Mouse (Mus musculus) left cerebral cortex, adult 8-10 months (tissue): Measurements from ENCODE around the gene Rimbp2. TPM values are rescaled to one million over a fixed set of nuclear protein-coding genes. Genes with fewer than 3 reads are reported as not detected.
A peak's percentile ranks its signal among the peaks of the same experiment; 100 is the strongest.

Experiments
- DNase-seq, 2 experiments: peaks; one replicate each; pipeline ENCODE4 v3.0.0; 2022; ENCODE audit warnings: low spot score in 2 of 2
- total RNA-seq, 4 experiments: library from RNA; stranded (reverse); gene quantifications; 2 replicates each; pipeline ENCODE4 v1.2.4; 2022

Rimbp2 gene
- total RNA-seq, 4 experiments from 2014 or later, result 101 to 129 (median 109) TPM

DNA sequence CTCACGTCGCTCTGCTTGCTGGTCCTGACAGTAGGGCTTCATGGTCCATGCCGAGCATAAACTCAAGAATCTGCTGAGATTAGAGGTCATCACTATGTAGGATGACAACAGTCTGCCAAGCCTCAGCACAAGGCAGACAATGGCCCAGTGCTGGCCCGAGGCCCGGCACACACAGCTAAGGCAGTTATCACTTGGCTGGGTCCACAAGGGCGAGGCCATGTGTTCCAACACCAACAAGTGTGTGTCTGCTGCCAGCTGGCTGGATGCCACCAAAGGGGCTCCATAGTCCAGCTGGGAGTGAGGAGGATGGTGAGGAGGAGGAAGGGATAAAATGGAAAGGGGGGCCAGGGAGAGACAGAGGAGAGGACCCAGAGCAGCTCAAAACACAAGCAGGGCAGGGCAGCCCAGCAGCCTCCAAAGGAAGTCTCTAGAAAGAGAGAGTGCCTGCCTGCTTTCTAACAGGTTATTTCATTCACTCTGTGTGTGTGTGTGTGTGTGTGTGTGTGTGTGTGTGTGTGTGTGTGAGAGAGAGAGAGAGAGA is 17.9 kb downstream of the Rimbp2 start:
- DNase-seq, result no peak

DNA sequence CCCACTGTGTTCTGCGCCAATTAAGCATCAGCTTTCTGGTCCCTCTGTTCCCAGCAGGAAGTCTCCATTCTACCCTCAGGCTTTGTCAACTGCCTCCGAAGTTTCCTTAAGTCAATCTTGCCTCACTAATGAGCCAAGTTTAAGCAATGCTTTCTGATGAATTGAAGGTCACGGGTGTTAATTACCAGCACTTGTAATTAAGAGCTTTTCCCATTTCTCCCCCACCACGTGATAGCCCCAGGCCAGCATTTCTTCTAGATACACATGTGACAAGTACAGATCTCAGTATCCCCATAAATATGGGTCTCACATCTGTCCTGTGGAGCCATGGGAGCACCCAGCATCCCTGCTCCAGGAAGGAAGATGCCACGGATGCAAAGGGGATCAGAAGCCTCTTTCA is 20.5 kb downstream of the Rimbp2 start:
- DNase-seq, result no peak

DNA sequence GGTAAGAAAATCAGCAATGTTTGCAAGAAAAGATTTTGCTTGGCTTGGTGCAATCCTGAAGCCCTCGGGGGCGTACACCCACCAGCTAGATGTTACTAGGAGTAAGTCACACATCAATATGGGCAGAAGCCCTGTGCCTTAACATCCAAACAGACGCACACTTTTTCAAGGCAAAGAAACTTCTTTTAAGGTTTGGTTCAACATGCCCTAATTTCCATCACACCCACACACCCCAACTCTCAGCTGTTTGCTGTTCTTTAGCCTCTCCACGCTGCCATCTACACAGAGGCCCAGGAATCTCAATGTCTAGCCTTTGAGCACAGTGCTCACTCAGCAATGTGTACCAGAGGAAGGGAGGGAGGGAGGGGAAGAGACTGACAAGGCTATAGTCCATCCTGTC is 28.2 kb downstream of the Rimbp2 start:
- DNase-seq, result peak in 1 of 2 experiments; percentile 49

DNA sequence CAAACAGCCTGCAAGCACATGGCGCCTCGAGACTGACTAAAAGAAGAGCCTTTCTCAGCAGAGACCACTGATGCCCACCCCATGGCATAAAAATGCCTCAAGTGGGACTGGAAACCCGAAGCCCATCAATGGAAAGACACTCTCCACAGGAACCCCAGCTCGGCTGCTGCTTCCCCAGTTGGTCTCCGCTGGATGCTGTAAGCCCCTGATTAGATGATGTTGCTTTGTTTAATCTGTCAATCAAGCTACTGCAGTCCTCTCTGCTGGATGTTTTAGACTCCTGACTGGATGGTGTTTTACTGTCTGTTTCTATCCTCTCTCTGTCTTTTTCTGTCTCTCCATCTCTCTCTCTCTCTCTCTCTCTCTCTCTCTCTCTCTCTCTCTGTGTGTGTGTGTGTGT is 33.2 kb downstream of the Rimbp2 start:
- DNase-seq, result no peak

DNA sequence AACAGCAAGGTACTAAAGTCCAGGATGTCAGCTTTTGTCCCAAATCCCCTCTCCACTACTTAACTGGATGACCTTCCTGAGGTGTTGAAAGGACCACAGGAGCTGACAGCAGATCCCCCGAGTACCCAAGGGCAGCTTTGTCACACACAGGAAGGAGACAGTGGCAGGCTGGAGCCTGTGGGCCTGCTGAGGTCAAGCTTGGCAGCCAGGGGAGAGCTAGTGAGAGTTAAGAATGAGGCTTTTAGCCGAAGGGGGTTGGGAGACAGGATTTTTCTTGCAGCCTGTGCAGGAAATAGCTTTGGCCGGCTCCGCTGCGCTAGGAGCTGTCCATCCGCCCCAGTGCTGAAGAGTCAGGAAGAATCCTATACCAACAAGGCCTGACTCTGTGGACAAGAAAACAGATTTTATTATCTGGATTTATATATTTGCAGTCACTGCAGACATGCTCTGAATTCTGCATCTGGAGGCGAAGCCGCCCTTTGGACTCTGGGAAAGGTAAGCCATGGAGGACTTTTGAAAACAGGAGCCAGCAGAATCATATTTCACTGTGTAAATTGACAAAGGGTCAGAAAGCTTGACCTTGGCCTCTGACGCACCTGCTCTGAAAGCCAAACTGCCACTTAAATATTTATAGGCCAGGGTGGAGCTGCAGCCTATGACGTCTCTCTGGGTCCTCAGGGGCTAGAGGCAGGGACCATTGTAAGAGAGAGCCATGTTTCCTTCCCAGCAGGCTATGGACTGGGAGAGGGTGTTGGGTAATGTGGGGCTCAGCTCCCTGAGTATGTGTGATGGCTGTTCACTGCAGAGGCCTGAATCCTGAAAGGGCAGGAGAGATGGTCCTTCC is 35.9 kb downstream of the Rimbp2 start:
- no peak for DNase-seq

DNA sequence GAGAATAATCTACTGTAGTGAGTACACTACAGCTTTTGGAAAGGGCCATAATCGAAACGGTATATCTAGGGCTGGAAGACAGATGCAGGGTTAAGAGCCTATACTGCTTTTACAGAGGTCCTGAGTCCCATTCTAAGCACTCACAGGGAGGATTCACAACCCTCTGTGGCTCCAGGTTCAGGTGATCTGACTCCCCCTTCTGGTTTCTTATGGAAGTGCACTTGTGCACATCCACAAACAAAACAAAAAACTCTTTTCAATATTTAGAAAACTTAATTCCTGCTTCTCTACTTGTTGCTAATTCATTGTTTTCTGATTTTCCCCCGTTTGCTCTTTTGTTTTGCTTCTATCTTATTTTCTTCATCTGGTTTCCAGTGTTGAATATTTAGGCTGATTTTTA is 39.5 kb downstream of the Rimbp2 start:
- DNase-seq, result no peak

DNA sequence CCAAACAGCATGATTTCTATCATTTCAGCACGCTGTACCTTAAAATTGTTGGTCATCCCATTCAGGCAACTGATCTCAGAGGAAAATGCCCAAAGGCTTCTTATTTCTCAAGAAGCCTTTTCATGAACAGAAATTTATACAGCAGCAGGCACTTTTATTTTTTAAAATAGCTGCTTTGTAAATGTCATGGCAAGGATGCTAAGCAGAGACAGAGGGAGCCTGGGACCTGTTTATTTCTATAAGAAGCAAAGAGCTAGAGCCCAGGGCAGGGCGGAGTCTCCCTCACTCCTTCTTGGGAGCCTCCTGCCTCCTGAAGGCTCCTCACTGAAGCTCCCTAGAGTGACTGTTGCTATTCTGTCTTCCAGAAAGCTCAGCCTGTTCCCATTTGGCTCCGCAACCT is 40.9 kb downstream of the Rimbp2 start:
- DNase-seq, result no peak

DNA sequence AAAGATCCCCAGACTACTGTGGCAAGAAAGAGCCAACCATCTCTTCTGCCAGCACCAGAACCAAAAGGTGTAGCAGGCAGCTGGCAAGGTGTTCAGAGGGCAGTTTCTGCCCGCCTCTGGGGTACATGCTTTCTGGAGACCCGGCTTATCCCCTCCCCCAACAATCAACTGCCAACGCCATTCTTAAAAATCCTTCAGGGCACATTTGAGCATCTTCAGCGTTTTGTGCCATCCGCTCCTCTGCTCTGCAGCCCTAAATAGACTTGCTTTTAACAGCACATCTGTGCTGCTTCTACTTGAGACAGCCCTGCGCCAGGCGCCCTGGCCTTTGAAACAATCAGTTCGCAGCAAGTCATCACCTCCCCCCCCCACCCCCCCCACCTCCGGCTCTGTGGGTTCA is 41.7 kb downstream of the Rimbp2 start:
- peak in 1 of 2 experiments; percentile 61 for DNase-seq

DNA sequence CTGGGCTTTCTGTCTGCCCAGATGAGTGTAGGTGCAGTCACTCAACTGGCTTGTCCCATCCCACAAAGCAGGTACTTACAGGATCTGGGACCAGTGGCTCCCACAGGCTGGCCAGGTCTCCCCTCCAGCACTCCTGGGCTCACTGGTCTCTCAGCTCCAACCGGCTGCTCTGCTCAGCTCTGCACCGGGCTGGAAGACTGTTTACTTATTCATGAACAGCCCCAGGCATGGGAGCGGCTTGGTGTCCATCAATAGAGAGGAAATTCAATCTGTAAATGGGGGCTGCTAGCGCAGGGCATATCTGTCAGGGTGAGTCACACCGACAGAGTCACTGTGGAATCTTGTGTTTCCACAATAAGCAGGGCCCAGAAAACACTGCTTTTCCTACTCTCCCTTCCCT is 49.2 kb downstream of the Rimbp2 start:
- DNase-seq, result no peak

DNA sequence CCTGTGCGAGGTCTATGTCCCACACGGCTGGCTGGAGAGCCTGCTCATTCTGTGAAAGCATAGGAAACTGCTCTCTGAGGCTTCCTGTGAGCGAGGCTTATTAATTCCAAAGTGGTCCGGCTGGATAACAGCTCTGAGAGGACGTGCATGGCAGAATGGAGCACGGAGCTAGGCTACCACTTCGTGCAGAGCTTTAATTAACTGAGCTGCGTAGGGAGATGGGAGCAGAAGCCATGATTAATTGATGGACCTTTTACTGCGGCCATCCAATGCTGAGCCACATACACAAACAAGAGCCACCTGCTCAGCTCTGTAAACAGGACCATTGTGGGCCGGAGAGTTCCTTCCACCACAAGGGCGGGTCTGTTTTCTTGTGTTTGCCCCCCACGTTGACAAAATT is 50.2 kb downstream of the Rimbp2 start:
- no peak for DNase-seq

DNA sequence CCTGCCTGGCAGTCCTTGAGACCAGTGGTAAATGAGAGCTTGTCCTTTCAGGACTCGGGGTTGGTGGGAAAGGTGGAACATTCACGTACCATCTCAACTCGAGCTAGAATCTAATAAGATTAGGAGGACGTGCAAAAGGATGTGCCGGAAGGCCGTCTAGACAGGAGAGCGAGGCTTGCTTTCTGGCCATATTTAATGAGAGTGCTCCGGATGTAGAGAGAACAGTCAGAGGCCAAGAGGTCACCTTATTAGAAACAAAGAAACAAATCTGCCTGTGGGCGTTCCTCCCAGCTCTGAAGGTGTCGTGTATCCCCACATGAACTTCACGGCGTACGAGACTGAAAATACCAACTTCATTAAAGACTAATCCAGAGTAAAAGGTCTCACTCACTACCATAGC is 53.3 kb downstream of the Rimbp2 start:
- no peak for DNase-seq

DNA sequence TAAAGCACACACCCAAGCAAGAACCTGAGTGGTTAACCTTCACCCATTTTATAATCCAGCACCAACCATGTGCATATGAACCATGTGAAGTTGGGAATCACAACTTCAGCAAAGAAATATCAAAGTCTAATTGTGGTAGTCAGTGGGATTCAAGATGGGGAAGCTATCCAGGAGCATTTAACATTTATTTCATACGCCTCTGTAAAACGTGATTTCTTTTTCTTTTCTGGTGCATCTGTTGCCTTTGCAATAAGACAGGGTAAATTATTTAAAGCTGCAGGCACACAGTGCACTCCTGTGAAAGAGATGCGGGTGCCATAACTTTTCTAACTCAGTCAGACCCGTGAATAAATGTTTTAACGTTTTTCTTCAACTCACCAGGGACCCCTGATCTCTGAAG is 58.4 kb downstream of the Rimbp2 start:
- DNase-seq, result no peak

DNA sequence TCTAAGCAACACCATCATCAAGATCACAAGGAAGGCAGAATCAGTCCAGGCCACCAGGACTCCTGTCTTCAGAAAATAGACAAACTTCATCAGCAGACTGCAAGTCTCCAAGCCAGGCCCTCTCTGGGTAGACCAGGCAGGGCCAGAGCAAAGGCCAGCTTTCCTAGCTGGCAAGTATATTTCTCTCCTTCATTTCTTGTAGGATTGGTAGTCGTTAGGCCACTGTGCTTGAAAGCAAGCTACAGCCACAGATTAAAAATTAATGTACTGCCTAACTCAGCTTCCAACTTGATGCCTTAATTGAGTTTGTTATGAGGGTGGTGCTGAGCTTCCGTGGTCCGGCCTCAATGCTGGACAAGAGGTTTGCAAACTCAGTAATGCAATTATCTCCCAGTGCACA is 65.7 kb downstream of the Rimbp2 start:
- DNase-seq, result no peak

DNA sequence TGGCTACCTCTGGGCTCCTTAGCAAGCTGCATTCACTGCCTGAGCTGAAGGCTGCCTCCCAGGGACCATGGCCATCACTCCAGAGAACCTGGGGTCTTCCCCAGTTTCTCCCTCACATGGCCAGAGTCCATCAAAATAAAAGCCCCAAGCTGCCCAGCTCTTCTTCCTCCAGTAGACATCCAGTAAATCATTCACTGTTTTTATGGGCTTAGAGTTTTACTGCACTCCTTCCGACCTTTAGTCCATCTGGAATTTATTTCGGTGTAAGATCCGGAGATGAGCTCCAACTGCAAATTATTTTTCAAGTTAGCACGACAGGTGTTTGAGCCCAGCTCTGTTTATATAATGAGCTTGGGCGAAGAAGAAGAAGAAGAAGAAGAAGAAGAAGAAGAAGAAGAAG is 69.0 kb downstream of the Rimbp2 start:
- no peak for DNase-seq

DNA sequence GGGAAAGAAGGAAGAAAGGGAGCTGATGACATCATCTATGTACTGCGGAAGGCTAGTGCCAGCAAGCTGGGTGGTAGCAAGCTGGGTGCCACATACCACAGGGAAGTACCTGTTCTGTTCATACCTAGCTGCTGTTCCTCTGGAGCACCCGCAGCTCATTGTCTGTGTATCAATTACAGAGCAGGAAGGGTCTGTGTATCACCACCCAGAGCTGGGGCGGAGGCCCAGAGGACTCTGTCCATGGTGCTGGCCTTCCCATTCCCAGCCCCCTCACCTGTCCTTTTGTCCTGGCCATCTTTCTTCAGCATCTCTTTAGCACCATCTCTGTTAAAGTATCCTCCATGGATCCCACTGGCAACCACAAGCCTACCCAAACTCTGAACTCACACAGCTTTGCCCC is 74.2 kb downstream of the Rimbp2 start:
- DNase-seq, result no peak

DNA sequence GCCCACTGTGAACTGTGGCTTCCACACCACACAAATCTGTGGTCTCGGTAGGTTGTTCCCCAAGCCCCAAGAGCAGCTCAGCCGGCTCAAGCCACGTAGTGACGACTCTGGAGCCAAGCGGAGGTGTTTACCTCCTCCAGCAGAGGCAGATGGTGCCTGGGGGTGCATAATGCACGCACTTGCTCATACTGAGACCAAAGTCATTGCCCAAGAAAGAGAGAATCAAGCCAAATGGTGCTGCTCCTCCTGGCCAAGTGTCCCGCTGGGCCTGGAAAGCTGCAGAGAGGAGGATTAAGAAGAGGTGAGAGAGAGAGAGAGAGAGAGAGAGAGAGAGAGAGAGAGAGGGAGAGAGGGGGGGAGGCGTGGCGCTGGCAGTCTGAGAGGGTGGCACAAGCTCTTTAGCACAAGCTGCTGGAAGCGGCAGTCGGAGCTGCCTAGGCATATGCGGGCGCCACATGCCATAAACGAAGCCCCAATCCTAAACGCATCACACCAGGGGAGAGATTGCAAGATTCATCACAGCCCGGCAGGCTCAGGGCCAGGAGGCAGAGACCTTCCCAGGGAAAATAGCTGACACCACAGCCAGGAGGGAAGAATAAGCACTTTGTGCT is 75.8 kb downstream of the Rimbp2 start:
- peak; percentile 20 to 75 for DNase-seq

DNA sequence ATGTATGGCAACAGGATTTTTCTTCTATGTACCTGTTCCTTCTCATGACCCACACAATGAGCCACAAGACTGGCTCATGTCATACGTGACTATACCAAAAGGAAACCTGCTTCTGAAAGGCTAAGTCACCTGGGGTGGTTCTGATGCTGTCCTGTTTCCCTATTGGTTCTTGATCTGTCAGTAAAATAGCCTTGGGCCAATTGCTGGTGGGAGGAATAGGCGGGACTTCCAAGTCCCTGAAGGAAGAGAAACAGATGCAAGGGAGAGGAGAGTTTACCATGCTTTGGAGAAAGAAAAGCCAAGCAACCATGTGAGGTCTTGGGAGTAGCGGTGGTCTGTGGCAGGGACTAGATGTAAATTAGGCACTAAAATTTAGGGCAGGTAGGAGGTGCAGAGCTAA is 81.6 kb downstream of the Rimbp2 start:
- no peak for DNase-seq

DNA sequence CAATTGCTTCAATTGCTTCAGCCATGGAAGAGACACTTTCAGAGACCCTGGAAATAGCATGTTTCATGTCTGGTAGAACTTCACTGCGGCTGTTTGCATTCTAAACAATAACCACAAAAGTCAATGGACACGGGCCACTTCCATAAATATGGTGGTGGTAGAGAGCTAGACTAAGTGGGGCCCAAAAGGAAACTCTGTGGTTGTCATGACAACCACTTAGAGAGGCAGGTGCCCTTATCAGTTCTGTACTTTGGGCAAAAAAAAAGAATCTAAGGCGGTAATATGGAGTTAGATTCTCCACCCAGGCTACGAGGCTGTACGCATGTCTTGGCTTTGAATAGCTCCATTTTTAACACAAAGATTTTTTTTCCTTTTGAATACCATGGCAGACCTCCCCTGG is 86.5 kb downstream of the Rimbp2 start:
- DNase-seq, result no peak

DNA sequence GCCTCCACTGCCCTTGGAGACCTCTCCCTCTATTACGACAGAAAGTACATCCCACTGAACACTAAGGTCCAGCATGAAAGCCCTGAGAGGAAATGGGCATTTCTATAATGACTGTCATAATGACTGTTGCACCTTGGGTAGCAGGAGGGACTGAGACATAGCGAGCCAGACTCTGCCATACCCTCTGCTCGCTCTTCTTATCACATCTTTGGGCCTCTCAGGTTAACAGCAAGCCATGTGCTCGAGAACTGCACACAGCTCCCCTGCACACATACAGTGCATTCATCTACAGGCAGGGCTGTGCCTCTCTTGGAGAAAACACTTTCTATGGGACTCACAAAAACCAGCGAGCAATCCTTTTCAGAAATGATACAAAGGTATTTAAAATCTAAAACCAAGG is 87.0 kb downstream of the Rimbp2 start:
- no peak for DNase-seq

DNA sequence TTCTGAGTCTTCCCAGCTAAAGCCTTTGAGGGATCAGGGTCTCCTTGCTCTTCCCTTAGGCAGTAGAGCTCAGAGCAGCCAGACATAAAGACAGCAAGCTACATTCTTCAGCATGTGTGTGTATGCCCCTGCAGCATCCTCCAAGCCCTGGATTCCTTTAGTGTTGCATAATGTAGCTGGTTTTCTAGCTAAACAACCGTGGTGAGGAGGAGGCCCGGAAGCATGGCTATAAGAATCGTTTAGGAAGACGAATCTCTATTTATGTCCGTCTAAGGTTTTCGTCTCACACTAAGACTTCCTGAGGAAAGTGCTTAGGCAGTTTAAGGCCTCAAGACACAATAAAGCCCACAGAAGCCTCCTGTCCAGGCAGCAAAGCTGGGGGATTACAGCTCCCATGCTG is 89.8 kb downstream of the Rimbp2 start:
- DNase-seq, result peak; percentile 25 to 40

DNA sequence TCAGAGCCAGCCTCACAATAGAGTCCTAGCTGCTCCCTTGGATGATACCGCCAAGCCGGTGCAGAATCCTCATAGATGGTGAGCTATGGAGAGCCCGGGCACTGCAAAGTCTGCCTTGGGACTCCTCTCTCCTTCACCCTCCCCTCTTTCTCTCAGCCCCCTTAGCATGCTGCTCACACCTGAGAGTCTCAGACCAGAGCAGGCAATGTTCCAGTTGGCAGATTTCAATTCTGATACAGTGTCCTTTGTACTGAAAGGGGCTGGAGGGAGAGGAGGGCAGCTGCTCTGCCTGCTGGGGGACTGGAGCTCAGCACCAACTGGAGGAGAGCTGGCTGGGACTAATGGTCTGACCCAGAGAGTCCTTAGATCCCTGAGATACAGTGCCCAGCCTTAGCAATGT is 92.4 kb downstream of the Rimbp2 start:
- DNase-seq, result no peak

DNA sequence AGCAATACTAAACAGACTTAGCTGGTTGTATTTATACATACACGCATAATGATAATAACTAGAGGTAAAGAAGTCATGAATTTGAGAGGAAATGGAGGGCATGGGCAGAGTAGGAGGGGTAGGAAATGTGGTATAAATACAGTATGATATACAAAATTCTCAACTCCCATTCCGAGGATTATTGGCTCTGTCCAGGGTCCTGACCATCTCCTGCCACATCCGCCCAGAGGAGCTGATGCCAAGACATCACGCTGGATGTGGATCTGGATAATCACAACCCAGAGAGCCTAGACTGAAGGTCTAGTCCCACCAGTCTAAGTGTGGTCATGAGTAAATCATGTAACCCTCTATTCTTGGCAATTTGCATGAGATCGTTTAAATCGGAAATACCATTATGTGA is 100.5 kb downstream of the Rimbp2 start:
- DNase-seq, result no peak

DNA sequence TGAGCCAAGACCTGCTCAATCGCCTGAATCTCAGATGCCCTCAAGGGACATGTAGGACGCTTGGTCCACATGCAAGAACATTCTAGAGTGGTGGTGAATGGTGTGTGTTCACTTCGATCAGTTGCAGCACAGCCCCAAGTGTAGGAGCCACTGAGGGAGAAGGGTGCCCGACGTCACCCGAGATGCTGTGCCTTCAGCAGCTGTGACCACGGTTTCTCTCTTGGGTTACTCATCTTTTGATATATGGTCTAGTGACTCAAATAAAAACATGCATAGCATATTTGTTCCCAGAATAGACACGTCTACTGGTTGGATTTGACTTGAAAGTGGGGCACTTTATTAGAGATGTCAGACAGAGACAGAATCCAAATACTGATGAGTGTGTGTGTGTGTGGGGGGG is 105.5 kb downstream of the Rimbp2 start:
- DNase-seq, result peak in 1 of 2 experiments; percentile 44
